Mouse (Mus musculus): ENCODE results near the gene Tmem170b. TPM values are rescaled to one million over a fixed set of nuclear protein-coding genes. Genes with fewer than 3 reads are reported as not detected.
"Not testable (repeated sequence)": the region's sequence is repeated elsewhere in the genome, so short reads cannot be mapped to it uniquely, and the experiment has no call there.

The Tmem170b gene
- polyA plus RNA-seq, 2 experiments: 1.5 to 6.0 TPM

DNA sequence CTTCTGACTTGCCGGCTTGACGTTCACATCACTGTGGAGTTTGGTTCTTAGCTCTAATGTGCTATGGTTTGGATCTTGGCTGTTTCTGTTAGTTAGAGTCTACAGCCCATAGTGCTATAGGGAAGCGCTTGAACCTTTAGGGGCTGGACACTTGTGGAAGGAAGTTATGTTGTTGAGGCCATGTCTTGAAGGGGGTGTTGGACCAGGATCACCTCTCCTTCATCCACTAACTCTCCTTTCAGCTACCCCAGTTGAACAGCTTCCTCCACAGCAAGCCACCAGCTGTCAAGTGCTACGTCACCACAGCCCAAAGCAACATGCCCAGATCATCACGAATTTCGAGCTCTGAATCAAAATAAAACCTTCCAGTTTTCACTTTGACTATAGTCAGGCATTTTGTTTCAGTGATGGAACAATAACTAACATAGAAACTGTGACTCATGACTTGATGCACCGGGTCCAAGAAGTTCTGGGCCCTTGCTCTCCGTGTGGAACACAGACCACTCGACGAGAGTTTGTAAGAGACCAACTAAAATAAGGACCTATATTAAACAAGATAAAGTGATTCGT lies 65.5 kb downstream of the Tmem170b start:
- Histone ChIP-seq H3K27ac (no peak overlapping the region), H3K9ac (replicated peaks) (no peak overlapping the region), H3K27me3 (ENCODE audit: control insufficient read depth, insufficient read depth, low read length) (no peaks in the 10 kb centered on the region), H3K4me2 (ENCODE audit: low read depth) (no peak overlapping the region), H3K36me3 (replicated peaks; ENCODE audit: control insufficient read depth, insufficient read depth, low read depth) (no peaks in the 10 kb centered on the region), H3K4me3 (ENCODE audit: insufficient read depth in 1 of 2, low read depth in 2 of 2, low read length in 2 of 2) (no peak overlapping the region), H3K4me1 (replicated peaks; ENCODE audit: control insufficient read depth in 2 of 2, insufficient read depth in 2 of 2, low read length in 1 of 2) (no peaks in the 10 kb centered on the region), H3K9me3 (ENCODE audit: control insufficient read depth, low read length) (no peaks in the 10 kb centered on the region)
- no peak for DNase-seq (ENCODE audit: low read depth in 3 of 3, low spot score in 3 of 3)
- TF ChIP-seq EP300 (IDR thresholded peaks at IDR 0.05; ENCODE audit: low read depth) (no peak), CTCF (IDR thresholded peaks at IDR 0.05; ENCODE audit: low read depth) (no peak)
- ATAC-seq (ENCODE audit: insufficient read depth): no peak
- 64% methylated on average over 11 of the region's 11 CpGs for WGBS (ENCODE audit: insufficient replicate concordance)

DNA sequence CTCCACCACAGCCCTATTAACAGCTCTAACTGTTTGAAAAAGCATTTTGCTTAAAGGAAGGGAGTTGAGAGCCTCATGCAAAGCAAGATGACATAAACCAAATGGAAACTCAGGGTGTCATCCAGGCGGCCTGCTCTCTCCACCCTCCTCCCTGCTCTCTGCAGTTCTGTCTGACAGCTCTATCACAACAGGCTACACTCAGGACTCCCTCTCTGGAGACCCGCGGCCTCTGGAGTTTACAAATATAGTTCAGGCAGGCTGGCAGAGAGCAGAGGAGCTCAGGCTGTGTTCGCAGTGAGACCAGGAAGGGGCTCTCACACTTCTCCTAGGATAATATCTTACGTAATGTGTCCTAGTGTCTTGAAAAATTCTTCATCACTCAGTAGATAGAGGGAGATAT lies 67.2 kb downstream of the Tmem170b start:
- not testable (repeated sequence) for H3K4me3 ChIP-seq (ENCODE audit: insufficient read depth in 1 of 2, low read depth in 2 of 2, low read length in 2 of 2); H3K4me1 ChIP-seq (replicated peaks; ENCODE audit: control insufficient read depth in 2 of 2, insufficient read depth in 2 of 2, low read length in 1 of 2); DNase-seq (ENCODE audit: low read depth in 3 of 3, low spot score in 3 of 3); H3K27ac ChIP-seq; H3K9ac ChIP-seq (replicated peaks); H3K4me2 ChIP-seq (ENCODE audit: low read depth); H3K27me3 ChIP-seq (ENCODE audit: control insufficient read depth, insufficient read depth, low read length); H3K36me3 ChIP-seq (replicated peaks; ENCODE audit: control insufficient read depth, insufficient read depth, low read depth); ATAC-seq (ENCODE audit: insufficient read depth); H3K9me3 ChIP-seq (ENCODE audit: control insufficient read depth, low read length)
- whole genome bisulfite sequencing (ENCODE audit: insufficient replicate concordance): 40% methylated on average over 4 of the region's 5 CpGs

DNA sequence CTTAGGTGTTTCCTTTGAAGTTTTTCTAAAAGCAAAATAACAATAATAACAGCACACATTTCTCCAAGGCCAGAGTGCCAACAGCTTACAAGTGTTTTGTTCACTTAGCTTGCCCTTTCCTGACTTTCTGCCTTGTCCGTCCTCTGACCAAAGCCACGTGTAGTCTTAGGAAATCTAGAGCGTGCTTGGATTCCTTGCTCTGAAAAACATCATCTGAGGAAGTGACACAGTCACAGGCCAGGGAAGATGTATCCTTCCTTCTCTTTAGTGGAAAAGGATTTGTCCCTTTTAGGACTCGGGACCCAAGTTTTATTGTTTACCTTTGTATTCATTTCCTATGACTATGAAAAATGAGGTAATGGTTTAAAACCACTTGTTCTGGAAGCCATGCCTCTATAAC lies 67.8 kb downstream of the Tmem170b start:
- no peak for ATAC-seq (ENCODE audit: insufficient read depth)

DNA sequence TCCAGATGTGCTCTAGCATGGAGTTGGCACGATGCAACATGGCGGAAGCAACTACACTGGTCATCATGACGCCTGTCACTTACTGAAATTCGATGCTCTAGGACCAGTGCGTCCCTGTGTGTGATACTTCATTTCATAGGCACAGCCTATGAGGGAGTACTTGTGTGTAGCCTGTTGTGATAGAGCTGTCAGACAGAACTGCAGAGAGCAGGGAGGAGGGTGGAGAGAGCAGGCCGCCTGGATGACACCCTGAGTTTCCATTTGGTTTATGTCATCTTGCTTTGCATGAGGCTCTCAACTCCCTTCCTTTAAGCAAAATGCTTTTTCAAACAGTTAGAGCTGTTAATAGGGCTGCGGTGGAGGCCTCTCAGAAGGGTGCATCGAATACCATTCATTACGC lies 68.9 kb downstream of the Tmem170b start:
- not testable (repeated sequence) for H3K4me1 ChIP-seq (replicated peaks; ENCODE audit: control insufficient read depth in 2 of 2, insufficient read depth in 2 of 2, low read length in 1 of 2); H3K4me2 ChIP-seq (ENCODE audit: low read depth); H3K9ac ChIP-seq (replicated peaks); H3K27ac ChIP-seq; H3K4me3 ChIP-seq (ENCODE audit: insufficient read depth in 1 of 2, low read depth in 2 of 2, low read length in 2 of 2); H3K36me3 ChIP-seq (replicated peaks; ENCODE audit: control insufficient read depth, insufficient read depth, low read depth); H3K9me3 ChIP-seq (ENCODE audit: control insufficient read depth, low read length); ATAC-seq (ENCODE audit: insufficient read depth); DNase-seq (ENCODE audit: low read depth in 3 of 3, low spot score in 3 of 3); H3K27me3 ChIP-seq (ENCODE audit: control insufficient read depth, insufficient read depth, low read length)
- WGBS (ENCODE audit: insufficient replicate concordance): 82% methylated on average over 8 of the region's 9 CpGs

More for the DNA sequence above, 67.8 kb downstream of the Tmem170b start:
- Histone ChIP-seq H3K4me3 (ENCODE audit: insufficient read depth in 1 of 2, low read depth in 2 of 2, low read length in 2 of 2) (no peak overlapping the region), H3K9ac (replicated peaks) (no peak overlapping the region), H3K4me1 (replicated peaks; ENCODE audit: control insufficient read depth in 2 of 2, insufficient read depth in 2 of 2, low read length in 1 of 2) (no peaks in the 10 kb centered on the region), H3K9me3 (ENCODE audit: control insufficient read depth, low read length) (no peaks in the 10 kb centered on the region), H3K36me3 (replicated peaks; ENCODE audit: control insufficient read depth, insufficient read depth, low read depth) (no peaks in the 10 kb centered on the region), H3K27ac (no peak overlapping the region), H3K4me2 (ENCODE audit: low read depth) (no peak overlapping the region), H3K27me3 (ENCODE audit: control insufficient read depth, insufficient read depth, low read length) (no peaks in the 10 kb centered on the region)
- 55% methylated on average over 4 of the region's 4 CpGs for WGBS (ENCODE audit: insufficient replicate concordance)
- no peak for TF ChIP-seq CTCF (IDR thresholded peaks at IDR 0.05; ENCODE audit: low read depth)
- TF ChIP-seq EP300 (IDR thresholded peaks at IDR 0.05; ENCODE audit: low read depth): no peak
- DNase-seq (ENCODE audit: low read depth in 3 of 3, low spot score in 3 of 3): no peak

DNA sequence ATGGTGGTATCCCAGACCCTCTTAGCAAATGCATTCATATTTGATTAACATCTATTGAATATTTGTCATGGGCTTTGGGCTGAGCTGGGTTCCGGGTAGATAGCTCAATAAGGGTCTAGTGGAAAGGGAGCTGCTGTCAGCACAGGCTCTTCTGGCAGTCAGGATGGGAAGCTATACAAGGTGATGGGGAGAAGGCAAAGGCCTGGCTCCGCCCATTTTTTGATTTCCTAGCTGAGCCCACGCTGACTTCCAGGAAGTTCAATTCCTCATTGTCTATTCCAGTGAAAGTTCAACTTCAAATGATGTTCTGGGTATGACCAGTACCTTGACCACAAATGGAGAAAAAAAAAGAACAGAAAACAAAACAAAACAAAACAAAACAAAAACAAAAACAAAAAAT lies 69.8 kb downstream of the Tmem170b start:
- no peak for ATAC-seq (ENCODE audit: insufficient read depth)
- WGBS (ENCODE audit: insufficient replicate concordance): 71% methylated on average over 3 of the region's 3 CpGs
- Histone ChIP-seq H3K4me3 (ENCODE audit: insufficient read depth in 1 of 2, low read depth in 2 of 2, low read length in 2 of 2) (no peak overlapping the region), H3K36me3 (replicated peaks; ENCODE audit: control insufficient read depth, insufficient read depth, low read depth) (no peaks in the 10 kb centered on the region), H3K27me3 (ENCODE audit: control insufficient read depth, insufficient read depth, low read length) (no peaks in the 10 kb centered on the region), H3K4me1 (replicated peaks; ENCODE audit: control insufficient read depth in 2 of 2, insufficient read depth in 2 of 2, low read length in 1 of 2) (no peaks in the 10 kb centered on the region), H3K9ac (replicated peaks) (no peak overlapping the region), H3K27ac (no peak overlapping the region), H3K4me2 (ENCODE audit: low read depth) (no peak overlapping the region), H3K9me3 (ENCODE audit: control insufficient read depth, low read length) (no peaks in the 10 kb centered on the region)
- TF ChIP-seq EP300 (IDR thresholded peaks at IDR 0.05; ENCODE audit: low read depth) (no peak), CTCF (IDR thresholded peaks at IDR 0.05; ENCODE audit: low read depth) (no peak)
- no peak for DNase-seq (ENCODE audit: low read depth in 3 of 3, low spot score in 3 of 3)
